Mouse (Mus musculus) limb, embryonic 11.5 days (tissue): ENCODE measurements around the gene Zfp462. TPM values are rescaled to one million over a fixed set of nuclear protein-coding genes. Genes with fewer than 3 reads are reported as not detected.

Experiments
- ATAC-seq: fragments of 200-750 bp; cut with Nextera tagmentation; 2 replicates; pipeline ENCODE4 v1.8.0; 2017; ENCODE audit warnings: low read depth; ENCODE audit not compliant: insufficient number of reproducible peaks, low FRiP score, low TSS enrichment
- DNase-seq: peaks from one replicate; pipeline ENCODE4 v3.0.0-alpha.2; 2015; ENCODE audit warnings: low spot score
- H3K27ac ChIP-seq: fragments of 300-500 bp; sonication (generic); replicated peaks from 2 replicates; pipeline ENCODE4 v1.5.1; 2014; ENCODE audit warnings: low read depth, mild to moderate bottlenecking, low read length
- H3K27me3 ChIP-seq: fragments of 300-500 bp; sonication (generic); 2 replicates; pipeline ENCODE4 v1.6.1; 2014; ENCODE audit warnings: mild to moderate bottlenecking, low read length, mixed read lengths; ENCODE audit not compliant: control insufficient read depth, insufficient read depth
- H3K36me3 ChIP-seq: fragments of 300-500 bp; sonication (generic); 2 replicates; pipeline ENCODE4 v1.6.1; 2014; ENCODE audit warnings: mild to moderate bottlenecking, low read length, moderate library complexity, mixed read lengths; ENCODE audit not compliant: control insufficient read depth, insufficient read depth
- H3K4me1 ChIP-seq: fragments of 300-500 bp; sonication (generic); 2 replicates; pipeline ENCODE4 v1.6.1; 2014; ENCODE audit warnings: low read length, mixed read lengths; ENCODE audit not compliant: control insufficient read depth, insufficient read depth
- H3K4me2 ChIP-seq: fragments of 300-500 bp; sonication (generic); 2 replicates; pipeline ENCODE4 v1.6.1; 2014; ENCODE audit warnings: low read depth, mild to moderate bottlenecking, moderate library complexity; ENCODE audit not compliant: severe bottlenecking
- H3K4me3 ChIP-seq: fragments of 300-500 bp; sonication (generic); 2 replicates; pipeline ENCODE4 v1.5.1; 2014; ENCODE audit warnings: low read depth, low read length
- H3K9ac ChIP-seq: fragments of 300-500 bp; sonication (generic); 2 replicates; pipeline ENCODE4 v1.6.1; 2014; ENCODE audit warnings: mild to moderate bottlenecking, low read length
- H3K9me3 ChIP-seq: fragments of 300-500 bp; sonication (generic); 2 replicates; pipeline ENCODE4 v1.6.1; 2016; ENCODE audit warnings: low read length; ENCODE audit not compliant: control insufficient read depth
- WGBS: fragments of 180-500 bp; shearing (Covaris S2); extraction: QIAGEN DNeasy Blood & Tissue Kit; methylation state at CpG from one replicate; pipeline ENCODE4 v1.1.7; 2014; 5-methylcytosine and 5-hydroxymethylcytosine counted together
- polyA plus RNA-seq: library from polyadenylated mRNA; unstranded; fragments of >200 nt; fragmentation: Nextera tagmentation; extraction: Ambion mirVana; gene quantifications from 2 replicates; pipeline ENCODE4 v1.2.1, GENCODE M21; 2014

Zfp462 gene
- polyA plus RNA-seq, 1 experiment from 2014 or later = 11.4 TPM

- Histone ChIP-seq H3K36me3 (peaks cover 18% of the 10 kb centered on the region; the same call in 1 of the 2 replicates), H3K4me2 (no peak overlapping the region), H3K9ac (no peak overlapping the region), H3K9me3 (no peaks in the 10 kb centered on the region), H3K4me1 (no peaks in the 10 kb centered on the region), H3K4me3 (no peak overlapping the region), H3K27me3 (no peaks in the 10 kb centered on the region), H3K27ac (no peak overlapping the region)
- ATAC-seq (no peak), DNase-seq (no peak)
- 89% methylated on average over 4 of the region's 4 CpGs for WGBS
These were observed 106.5 kb downstream of the Zfp462 start for GRCm38 (mm10) chr4:55051345-55051744.

- H3K27ac ChIP-seq = no peak overlapping the region
- no peak overlapping the region for H3K9ac ChIP-seq
- H3K27me3 ChIP-seq = no peaks in the 10 kb centered on the region
- ATAC-seq (no peak), DNase-seq (no peak)
- H3K4me2 ChIP-seq = no peak overlapping the region
- H3K9me3 ChIP-seq = no peaks in the 10 kb centered on the region
- WGBS = 93% methylated on average over 10 of the region's 10 CpGs
- peaks cover 18% of the 10 kb centered on the region; the same call in 1 of the 2 replicates for H3K36me3 ChIP-seq
- H3K4me3 ChIP-seq = no peak overlapping the region
- no peaks in the 10 kb centered on the region for H3K4me1 ChIP-seq
These were observed 107.8 kb downstream of the Zfp462 start for GRCm38 (mm10) chr4:55052686-55053085.

- ATAC-seq (no peak), DNase-seq (no peak)
- Histone ChIP-seq H3K4me1 (no peaks in the 10 kb centered on the region), H3K9me3 (no peaks in the 10 kb centered on the region), H3K9ac (no peak overlapping the region), H3K36me3 (peaks cover 7% of the 10 kb centered on the region; the same call in 1 of the 2 replicates), H3K27ac (no peak overlapping the region), H3K4me3 (no peak overlapping the region), H3K4me2 (no peak overlapping the region), H3K27me3 (no peaks in the 10 kb centered on the region)
- WGBS = 76% methylated on average over 10 of the region's 10 CpGs
These were observed 113.0 kb downstream of the Zfp462 start for GRCm38 (mm10) chr4:55057666-55058455.

DNA sequence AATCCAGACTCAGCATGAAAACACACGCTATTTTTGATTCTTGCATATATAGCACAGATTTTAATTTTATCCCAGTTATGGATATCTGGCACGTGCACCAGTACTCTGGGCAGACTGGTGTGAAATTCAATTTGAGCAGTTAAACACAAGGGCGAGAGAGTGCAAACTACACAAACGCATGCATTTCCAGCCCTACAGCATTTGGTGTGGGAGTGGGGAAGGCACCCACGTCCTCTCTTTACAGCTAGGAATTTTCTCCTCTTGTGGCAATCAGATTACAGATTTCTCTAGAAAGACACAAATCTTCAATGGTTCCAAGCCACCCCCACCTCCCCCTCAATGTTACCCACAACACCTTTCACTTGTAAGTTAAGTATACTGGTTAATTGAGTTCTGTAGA is 114.1 kb downstream of the Zfp462 start:
- Histone ChIP-seq H3K9me3 (no peaks in the 10 kb centered on the region), H3K27ac (no peak overlapping the region), H3K4me2 (no peak overlapping the region), H3K36me3 (peaks cover 7% of the 10 kb centered on the region; the same call in 1 of the 2 replicates), H3K4me1 (no peaks in the 10 kb centered on the region), H3K4me3 (no peak overlapping the region), H3K27me3 (no peaks in the 10 kb centered on the region), H3K9ac (no peak overlapping the region)
- 92% methylated on average over 5 of the region's 5 CpGs for WGBS
- ATAC-seq (no peak), DNase-seq (no peak)

DNA sequence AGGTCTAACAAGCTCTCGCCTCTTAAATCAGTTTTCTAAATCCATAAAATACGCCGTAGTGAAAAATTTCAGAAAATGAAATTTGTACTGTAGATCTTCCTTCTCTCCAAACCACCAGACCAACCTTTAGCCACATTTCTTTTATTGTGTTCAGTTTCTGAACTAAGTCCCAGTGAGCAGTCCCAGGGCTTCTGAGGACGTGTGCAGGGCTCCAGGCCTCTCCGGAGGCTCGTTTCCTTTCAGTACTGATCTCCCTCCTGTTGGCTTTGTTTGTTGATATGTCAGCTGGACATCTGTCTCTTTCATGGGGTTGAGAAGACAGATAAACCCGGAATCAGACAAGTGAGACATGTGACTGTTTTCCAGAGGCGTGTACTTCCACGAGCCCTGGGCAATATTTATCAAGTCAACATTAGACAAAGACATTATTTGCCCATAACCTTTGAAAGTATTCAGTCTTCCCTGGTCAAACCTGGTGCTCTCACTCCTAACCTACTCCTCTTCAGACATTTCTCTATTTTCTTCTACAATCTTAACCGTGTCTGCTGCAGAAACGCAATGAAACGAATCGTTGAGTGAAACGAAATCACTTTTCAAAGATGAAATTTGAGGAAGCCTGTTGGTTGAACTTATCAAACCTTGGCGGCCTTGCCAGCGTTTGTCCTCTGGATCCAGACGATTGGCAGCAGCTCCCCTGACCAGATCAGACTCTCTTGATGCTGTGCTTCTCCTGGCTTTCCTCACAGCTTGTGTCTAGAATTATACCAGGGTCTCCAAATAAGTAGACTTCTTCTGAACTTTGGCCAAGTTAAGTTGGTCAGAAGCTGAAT is 121.7 kb downstream of the Zfp462 start:
- WGBS = 89% methylated on average over 17 of the region's 17 CpGs
- Histone ChIP-seq H3K4me1 (no peaks in the 10 kb centered on the region), H3K36me3 (peaks cover 3% of the 10 kb centered on the region; the same call in 1 of the 2 replicates), H3K9ac (no peak overlapping the region), H3K4me2 (no peak overlapping the region), H3K9me3 (no peaks in the 10 kb centered on the region), H3K27me3 (no peaks in the 10 kb centered on the region), H3K27ac (no peak overlapping the region), H3K4me3 (no peak overlapping the region)
- DNase-seq (no peak), ATAC-seq (no peak)

DNA sequence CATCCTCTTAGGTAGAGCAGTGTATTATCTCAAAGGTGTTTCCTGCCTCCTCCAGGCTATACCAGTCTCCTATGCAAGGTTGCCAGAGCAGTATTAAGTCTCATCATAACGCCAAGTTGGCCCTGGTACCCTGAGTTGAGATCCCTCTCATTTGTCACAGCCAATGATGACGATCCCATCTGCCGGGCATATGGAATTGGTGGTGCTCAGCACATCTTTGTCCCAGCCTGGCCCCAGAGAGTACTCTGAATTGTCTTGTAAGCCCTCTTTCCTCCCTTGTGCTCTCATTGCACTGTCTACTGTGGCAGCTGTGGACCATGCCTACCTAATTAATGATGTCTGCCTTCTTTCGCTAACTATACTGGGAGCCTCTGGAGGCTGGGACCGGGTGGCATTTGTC is 126.7 kb downstream of the Zfp462 start:
- ATAC-seq (no peak), DNase-seq (no peak)
- no peak overlapping the region for H3K9ac ChIP-seq
- peaks cover 7% of the 10 kb centered on the region; the same call in 1 of the 2 replicates for H3K36me3 ChIP-seq
- no peaks in the 10 kb centered on the region for H3K9me3 ChIP-seq
- no peak overlapping the region for H3K27ac ChIP-seq
- 90% methylated on average over 5 of the region's 5 CpGs for WGBS
- H3K4me1 ChIP-seq = no peaks in the 10 kb centered on the region
- H3K4me2 ChIP-seq = no peak overlapping the region
- H3K4me3 ChIP-seq = no peak overlapping the region
- no peaks in the 10 kb centered on the region for H3K27me3 ChIP-seq

- ATAC-seq = no peak
- WGBS = 78% methylated on average over 11 of the region's 11 CpGs
- Histone ChIP-seq H3K9ac (no peak overlapping the region), H3K27me3 (no peaks in the 10 kb centered on the region), H3K4me1 (no peaks in the 10 kb centered on the region), H3K27ac (no peak overlapping the region), H3K4me2 (no peak overlapping the region), H3K4me3 (no peak overlapping the region), H3K36me3 (peaks cover 14% of the 10 kb centered on the region; the same call in 1 of the 2 replicates), H3K9me3 (no peaks in the 10 kb centered on the region)
- DNase-seq = no peak
These were observed 132.5 kb downstream of the Zfp462 start for GRCm38 (mm10) chr4:55077133-55077889.
